Mouse (Mus musculus): ENCODE measurements at regions not wholly inside any gene's neighbourhood (a gene's known extent, or its start where the extent isn't known, plus 50 kb on each side); places are given as distances from the start of the nearest gene placed in this dataset.

DNA sequence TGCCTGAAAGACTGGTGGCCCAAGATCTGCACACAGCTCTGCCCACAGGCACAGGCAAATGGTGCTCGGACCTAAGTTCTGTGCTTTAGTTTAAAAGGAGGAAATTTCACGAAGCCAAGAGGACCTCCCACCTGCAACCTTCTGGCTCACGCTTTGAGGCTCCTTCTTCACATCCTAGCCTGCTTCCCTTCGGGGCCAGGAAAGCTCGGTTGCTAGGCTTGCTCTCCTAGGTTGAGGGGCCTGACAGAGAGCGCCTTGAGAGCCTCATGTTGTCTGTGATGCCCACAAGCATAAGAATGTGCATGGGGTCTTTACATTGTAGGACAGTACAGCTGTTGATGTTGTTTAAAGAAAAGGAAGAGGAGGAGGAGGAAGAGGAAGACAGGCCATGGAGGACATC is 123.9 kb upstream of the Sgk1 start:
- no peaks in the 10 kb centered on the region for H3K27me3 ChIP-seq (replicated peaks; ENCODE audit: control insufficient read depth, insufficient read depth, low read length)
- H3K4me2 ChIP-seq, result no peak overlapping the region
- H3K9me3 ChIP-seq (ENCODE audit: control insufficient read depth, low read length), result no peaks in the 10 kb centered on the region
- no peaks in the 10 kb centered on the region for H3K36me3 ChIP-seq (ENCODE audit: control insufficient read depth, insufficient read depth, low read length)
- ATAC-seq (replicated peaks; ENCODE audit: low FRiP score) (no peak), DNase-seq (ENCODE audit: low spot score) (no peak)
- no peak overlapping the region for H3K27ac ChIP-seq (ENCODE audit: low read depth, low read length)
- H3K4me1 ChIP-seq (replicated peaks; ENCODE audit: control insufficient read depth, insufficient read depth, low read length), result no peaks in the 10 kb centered on the region
- H3K4me3 ChIP-seq (ENCODE audit: low read depth, low read length), result no peak overlapping the region
- H3K9ac ChIP-seq (ENCODE audit: low read depth, low read length), result no peak overlapping the region
- 76% methylated on average over 6 of the region's 6 CpGs for WGBS

DNA sequence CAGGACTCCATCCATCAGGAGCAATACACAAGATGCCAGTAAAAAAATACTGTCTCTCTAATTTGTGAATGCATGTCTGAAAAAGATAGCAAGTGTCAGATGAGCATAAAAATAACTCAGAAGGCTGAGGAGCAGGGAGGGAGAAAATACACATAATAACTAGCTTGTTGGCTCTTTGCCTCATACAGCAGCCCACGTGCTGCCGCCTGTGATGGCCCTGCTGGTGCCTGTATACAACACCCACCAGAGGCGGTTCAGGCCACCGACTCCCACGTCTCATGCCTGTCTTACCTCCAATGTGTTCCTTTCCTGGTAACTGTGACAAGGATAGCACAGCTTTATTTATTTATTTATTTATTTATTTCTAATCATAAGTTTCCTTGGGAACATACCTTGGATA is 119.5 kb upstream of the Sgk1 start:
- H3K9me3 ChIP-seq (ENCODE audit: control insufficient read depth, low read length), result no peaks in the 10 kb centered on the region
- no peaks in the 10 kb centered on the region for H3K36me3 ChIP-seq (ENCODE audit: control insufficient read depth, insufficient read depth, low read length)
- no peaks in the 10 kb centered on the region for H3K4me1 ChIP-seq (replicated peaks; ENCODE audit: control insufficient read depth, insufficient read depth, low read length)
- no peak overlapping the region for H3K27ac ChIP-seq (ENCODE audit: low read depth, low read length)
- no peak for ATAC-seq (replicated peaks; ENCODE audit: low FRiP score)
- WGBS, result 95% methylated on average over 5 of the region's 5 CpGs
- no peak overlapping the region for H3K4me3 ChIP-seq (ENCODE audit: low read depth, low read length)
- no peak for DNase-seq (ENCODE audit: low spot score)
- H3K27me3 ChIP-seq (replicated peaks; ENCODE audit: control insufficient read depth, insufficient read depth, low read length), result no peaks in the 10 kb centered on the region
- H3K9ac ChIP-seq (ENCODE audit: low read depth, low read length), result no peak overlapping the region
- no peak overlapping the region for H3K4me2 ChIP-seq

DNA sequence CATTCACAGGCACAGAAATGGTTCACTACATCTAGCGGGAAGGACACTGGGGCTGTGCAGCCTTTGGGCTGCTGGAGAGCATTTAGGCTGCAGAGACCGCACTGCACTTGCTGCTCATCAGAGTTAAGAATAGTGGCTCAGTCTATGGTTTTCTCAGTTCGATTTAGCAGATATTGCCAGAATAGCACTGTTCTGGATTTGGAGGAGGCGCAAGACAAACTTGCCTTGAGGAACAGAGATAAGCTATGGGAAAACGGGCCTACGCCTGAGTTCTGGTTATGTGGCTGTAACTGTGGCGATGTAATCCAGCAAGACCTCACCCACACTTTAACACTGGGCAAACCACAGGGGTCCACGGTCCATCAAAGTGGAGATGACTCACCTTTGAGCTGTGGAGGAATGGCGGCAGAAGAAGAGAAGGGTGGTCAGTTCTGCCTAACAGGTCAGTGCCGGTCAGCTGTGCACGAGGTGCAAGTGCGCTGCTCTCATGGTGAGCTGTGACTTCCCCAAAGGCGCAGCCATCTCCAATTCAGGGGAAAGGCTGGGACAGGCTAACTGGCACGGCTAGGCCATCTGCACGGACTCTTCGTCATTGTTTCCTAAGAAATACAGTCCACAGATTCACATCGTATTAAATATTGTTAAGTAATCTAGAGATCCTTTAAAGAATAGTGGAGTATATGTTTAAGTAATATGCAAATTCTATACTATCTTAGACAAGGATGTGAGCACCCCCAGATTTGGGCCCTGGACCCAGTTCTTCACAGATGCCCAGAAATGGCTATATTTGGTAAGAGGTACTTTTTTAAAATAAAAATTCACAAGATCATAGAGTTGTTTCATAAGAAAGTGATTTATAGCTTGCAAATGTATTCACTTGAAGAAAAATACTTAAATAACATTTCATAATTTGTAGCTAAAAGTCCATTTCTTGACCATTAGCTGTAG is 118.7 kb upstream of the Sgk1 start:
- Histone ChIP-seq H3K4me2 (no peak overlapping the region), H3K4me1 (replicated peaks; ENCODE audit: control insufficient read depth, insufficient read depth, low read length) (no peaks in the 10 kb centered on the region), H3K27ac (ENCODE audit: low read depth, low read length) (no peak overlapping the region), H3K27me3 (replicated peaks; ENCODE audit: control insufficient read depth, insufficient read depth, low read length) (no peaks in the 10 kb centered on the region), H3K9ac (ENCODE audit: low read depth, low read length) (no peak overlapping the region), H3K9me3 (ENCODE audit: control insufficient read depth, low read length) (no peaks in the 10 kb centered on the region), H3K36me3 (ENCODE audit: control insufficient read depth, insufficient read depth, low read length) (no peaks in the 10 kb centered on the region), H3K4me3 (ENCODE audit: low read depth, low read length) (no peak overlapping the region)
- 86% methylated on average over 17 of the region's 17 CpGs for WGBS
- DNase-seq (ENCODE audit: low spot score), result no peak
- no peak for ATAC-seq (replicated peaks; ENCODE audit: low FRiP score)

DNA sequence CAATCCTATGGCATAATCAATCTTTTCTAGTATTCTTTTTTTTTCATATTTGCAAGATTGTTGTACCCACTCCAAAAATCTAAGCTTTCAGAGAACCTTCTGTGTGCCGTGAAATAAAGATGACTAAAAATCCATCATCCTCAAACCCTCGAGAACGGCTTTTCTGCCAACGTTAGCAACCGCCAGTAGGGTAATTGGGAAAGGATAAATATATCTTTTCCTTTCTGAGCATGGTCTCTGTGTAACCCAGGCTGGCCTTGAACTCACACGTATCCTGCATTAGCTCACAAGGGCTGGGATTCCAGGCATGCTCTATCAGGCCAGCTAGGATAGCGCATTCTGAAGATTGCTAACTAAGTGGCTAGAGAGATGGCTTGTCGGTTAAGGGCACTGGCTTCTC is 117.9 kb upstream of the Sgk1 start:
- DNase-seq (ENCODE audit: low spot score) (no peak), ATAC-seq (replicated peaks; ENCODE audit: low FRiP score) (no peak)
- H3K4me1 ChIP-seq (replicated peaks; ENCODE audit: control insufficient read depth, insufficient read depth, low read length), result no peaks in the 10 kb centered on the region
- H3K4me2 ChIP-seq, result no peak overlapping the region
- no peaks in the 10 kb centered on the region for H3K27me3 ChIP-seq (replicated peaks; ENCODE audit: control insufficient read depth, insufficient read depth, low read length)
- no peaks in the 10 kb centered on the region for H3K9me3 ChIP-seq (ENCODE audit: control insufficient read depth, low read length)
- no peaks in the 10 kb centered on the region for H3K36me3 ChIP-seq (ENCODE audit: control insufficient read depth, insufficient read depth, low read length)
- H3K9ac ChIP-seq (ENCODE audit: low read depth, low read length), result no peak overlapping the region
- no peak overlapping the region for H3K4me3 ChIP-seq (ENCODE audit: low read depth, low read length)
- H3K27ac ChIP-seq (ENCODE audit: low read depth, low read length), result no peak overlapping the region
- WGBS, result 88% methylated on average over 8 of the region's 8 CpGs

DNA sequence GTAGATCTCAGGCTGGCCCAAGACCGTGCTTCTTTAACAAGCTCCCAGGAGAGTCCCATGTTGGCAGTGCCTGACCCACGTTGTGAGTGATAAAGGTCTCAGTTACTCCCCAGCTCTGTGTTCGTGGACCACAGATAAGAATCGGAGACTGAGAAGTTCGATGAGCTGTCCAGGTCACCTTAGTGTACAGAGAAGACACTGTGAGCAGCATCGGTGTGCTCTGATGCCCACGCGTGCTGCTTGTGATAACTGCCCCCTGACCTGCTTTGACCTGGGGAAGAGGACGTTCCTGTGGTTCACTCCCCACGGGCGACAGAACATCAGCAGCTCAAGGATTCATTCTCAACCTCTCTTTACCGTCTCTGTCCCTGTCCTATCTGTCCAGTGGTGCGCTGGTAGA is 117.1 kb upstream of the Sgk1 start:
- no peaks in the 10 kb centered on the region for H3K27me3 ChIP-seq (replicated peaks; ENCODE audit: control insufficient read depth, insufficient read depth, low read length)
- 79% methylated on average over 13 of the region's 13 CpGs for WGBS
- no peak for DNase-seq (ENCODE audit: low spot score)
- H3K4me2 ChIP-seq, result no peak overlapping the region
- H3K9ac ChIP-seq (ENCODE audit: low read depth, low read length), result no peak overlapping the region
- no peak overlapping the region for H3K4me3 ChIP-seq (ENCODE audit: low read depth, low read length)
- H3K4me1 ChIP-seq (replicated peaks; ENCODE audit: control insufficient read depth, insufficient read depth, low read length), result no peaks in the 10 kb centered on the region
- H3K36me3 ChIP-seq (ENCODE audit: control insufficient read depth, insufficient read depth, low read length), result no peaks in the 10 kb centered on the region
- no peak for ATAC-seq (replicated peaks; ENCODE audit: low FRiP score)
- H3K9me3 ChIP-seq (ENCODE audit: control insufficient read depth, low read length), result no peaks in the 10 kb centered on the region
- no peak overlapping the region for H3K27ac ChIP-seq (ENCODE audit: low read depth, low read length)

DNA sequence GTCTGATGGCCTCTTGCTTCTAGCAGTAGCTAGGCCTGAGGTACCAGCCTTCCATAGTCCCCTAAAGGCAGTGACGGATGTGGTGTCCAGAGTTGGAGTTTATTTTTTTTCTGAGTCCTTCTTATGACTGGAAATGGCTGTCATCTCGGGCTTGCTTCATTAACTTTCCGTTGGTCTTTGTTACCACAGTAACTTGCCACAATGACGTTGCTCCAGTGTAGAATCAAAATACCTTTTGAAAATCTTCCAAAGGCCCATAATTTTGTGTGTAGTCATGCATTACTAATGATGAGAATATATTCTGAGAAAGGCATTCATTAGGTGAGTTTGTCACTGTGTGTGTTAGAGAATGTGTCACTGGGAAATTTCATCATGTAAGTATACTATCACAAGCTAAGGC is 108.4 kb upstream of the Sgk1 start:
- 81% methylated on average over 4 of the region's 4 CpGs for WGBS
- ATAC-seq (replicated peaks; ENCODE audit: low FRiP score), result no peak
- no peaks in the 10 kb centered on the region for H3K36me3 ChIP-seq (ENCODE audit: control insufficient read depth, insufficient read depth, low read length)

DNA sequence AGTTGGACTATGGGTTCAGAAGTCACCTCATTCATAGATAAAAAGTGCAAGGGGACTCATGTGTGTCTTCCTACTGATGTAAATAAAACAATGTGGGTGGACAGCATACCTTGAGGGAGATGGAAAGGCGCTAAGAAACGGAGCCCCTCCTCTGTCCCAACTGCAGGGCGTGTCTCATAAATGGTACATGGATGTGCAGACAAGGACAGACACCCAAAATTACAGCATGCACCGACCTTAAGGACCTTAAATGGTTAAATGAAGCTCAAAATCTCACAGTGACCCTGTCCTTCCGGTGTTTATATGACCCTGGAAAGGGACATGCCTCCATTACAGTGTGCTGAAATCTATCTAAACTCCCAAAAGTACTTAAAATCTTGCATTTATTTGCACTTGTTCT is 106.5 kb upstream of the Sgk1 start:
- Histone ChIP-seq H3K27ac (ENCODE audit: low read depth, low read length) (no peak overlapping the region), H3K9ac (ENCODE audit: low read depth, low read length) (no peak overlapping the region), H3K4me1 (replicated peaks; ENCODE audit: control insufficient read depth, insufficient read depth, low read length) (no peaks in the 10 kb centered on the region), H3K36me3 (ENCODE audit: control insufficient read depth, insufficient read depth, low read length) (no peaks in the 10 kb centered on the region), H3K4me2 (no peak overlapping the region), H3K9me3 (ENCODE audit: control insufficient read depth, low read length) (no peaks in the 10 kb centered on the region), H3K27me3 (replicated peaks; ENCODE audit: control insufficient read depth, insufficient read depth, low read length) (no peaks in the 10 kb centered on the region), H3K4me3 (ENCODE audit: low read depth, low read length) (no peak overlapping the region)
- ATAC-seq (replicated peaks; ENCODE audit: low FRiP score) (no peak), DNase-seq (ENCODE audit: low spot score) (no peak)
- WGBS, result 81% methylated on average over 5 of the region's 5 CpGs

More for the DNA sequence above, 108.4 kb upstream of the Sgk1 start:
- Histone ChIP-seq H3K4me2 (no peak overlapping the region), H3K4me3 (ENCODE audit: low read depth, low read length) (no peak overlapping the region), H3K9ac (ENCODE audit: low read depth, low read length) (no peak overlapping the region), H3K4me1 (replicated peaks; ENCODE audit: control insufficient read depth, insufficient read depth, low read length) (no peaks in the 10 kb centered on the region), H3K27ac (ENCODE audit: low read depth, low read length) (no peak overlapping the region), H3K27me3 (replicated peaks; ENCODE audit: control insufficient read depth, insufficient read depth, low read length) (no peaks in the 10 kb centered on the region), H3K9me3 (ENCODE audit: control insufficient read depth, low read length) (no peaks in the 10 kb centered on the region)
- DNase-seq (ENCODE audit: low spot score), result no peak

DNA sequence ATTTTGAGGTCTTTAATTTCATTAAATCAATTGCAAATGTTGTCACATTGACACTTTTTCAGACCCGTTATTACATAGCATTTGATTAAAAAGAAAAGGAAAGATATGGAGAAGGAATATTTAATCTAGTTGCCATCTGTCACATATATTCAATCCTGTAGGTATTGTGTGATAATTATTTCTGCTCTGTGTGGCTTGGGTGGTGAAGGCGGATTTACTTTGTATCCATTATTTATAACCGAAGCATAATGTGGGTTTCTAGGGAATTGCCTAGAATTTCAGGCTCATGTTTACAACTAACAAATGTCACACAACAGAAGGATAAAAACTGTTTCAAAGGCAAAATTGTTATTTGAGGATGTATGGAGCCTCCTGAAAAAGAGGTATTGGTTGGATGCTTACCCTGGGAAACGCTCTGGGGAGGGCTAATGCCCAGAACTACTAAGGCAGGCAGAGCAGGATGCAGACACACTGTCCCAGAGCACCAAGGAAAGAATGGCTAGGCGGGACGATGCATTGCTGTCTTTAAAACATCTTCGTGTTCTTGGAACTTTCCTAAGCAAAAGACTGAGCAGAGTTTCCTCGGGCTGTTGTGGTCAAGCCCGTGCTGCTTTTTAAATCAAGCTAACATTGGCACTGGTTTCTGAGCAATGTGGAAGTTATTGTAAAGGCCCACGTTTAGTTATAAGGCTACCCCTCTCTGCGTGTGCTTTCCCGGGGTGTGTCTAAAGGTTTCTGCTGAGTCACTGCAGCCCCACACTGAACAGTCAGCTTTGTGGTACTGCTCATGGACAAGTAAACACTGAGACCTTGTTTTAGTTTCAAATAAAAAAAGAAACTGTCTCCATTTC is 105.8 kb upstream of the Sgk1 start:
- ATAC-seq (replicated peaks; ENCODE audit: low FRiP score), result no peak
- Histone ChIP-seq H3K9me3 (ENCODE audit: control insufficient read depth, low read length) (no peaks in the 10 kb centered on the region), H3K4me3 (ENCODE audit: low read depth, low read length) (no peak overlapping the region), H3K4me2 (no peak overlapping the region), H3K4me1 (replicated peaks; ENCODE audit: control insufficient read depth, insufficient read depth, low read length) (no peaks in the 10 kb centered on the region), H3K27ac (ENCODE audit: low read depth, low read length) (no peak overlapping the region), H3K27me3 (replicated peaks; ENCODE audit: control insufficient read depth, insufficient read depth, low read length) (no peaks in the 10 kb centered on the region), H3K9ac (ENCODE audit: low read depth, low read length) (no peak overlapping the region), H3K36me3 (ENCODE audit: control insufficient read depth, insufficient read depth, low read length) (no peaks in the 10 kb centered on the region)
- WGBS, result 69% methylated on average over 12 of the region's 12 CpGs
- no peak for DNase-seq (ENCODE audit: low spot score)
